Mouse (Mus musculus) E14TG2a.4 (cell line): ENCODE results near the gene 0610040J01Rik.

Source experiments
- H3K27me3 ChIP-seq: 2 replicates; pipeline ENCODE4 v1.6.1; 2014; ENCODE audit warnings: low read length, control low read depth; ENCODE audit not compliant: insufficient read depth
- H3K36me3 ChIP-seq: 2 replicates; pipeline ENCODE4 v1.6.1; 2014; ENCODE audit warnings: low read length, control low read depth; ENCODE audit not compliant: insufficient read depth
- H3K4me1 ChIP-seq: replicated peaks from 2 replicates; pipeline ENCODE4 v1.6.1; 2014; ENCODE audit warnings: low read depth, low read length, control low read depth
- H3K4me3 ChIP-seq: replicated peaks from 2 replicates; pipeline ENCODE4 v1.5.1; 2014; ENCODE audit warnings: mild to moderate bottlenecking, low read length
- H3K9me3 ChIP-seq: 2 replicates; pipeline ENCODE4 v1.6.1; 2014; ENCODE audit warnings: low read length, control low read depth
- CTCF ChIP-seq: conservative IDR thresholded peaks from 2 replicates; pipeline ENCODE4 v1.5.1; 2014; ENCODE audit warnings: low read length
- NANOG ChIP-seq: IDR thresholded peaks from 2 replicates; pipeline ENCODE4 v1.6.1; 2014; ENCODE audit warnings: borderline replicate concordance, low read length, mixed read lengths
- POU5F1 ChIP-seq: IDR thresholded peaks from 2 replicates; pipeline ENCODE4 v1.6.1; 2014; ENCODE audit warnings: low read length, borderline replicate concordance

0610040J01Rik gene

GRCm38 (mm10) chr5:63906149-63907093, 94.3 kb downstream of the 0610040J01Rik start:
- Histone ChIP-seq H3K27me3 (no peaks in the 10 kb centered on the region), H3K4me3 (no peak overlapping the region), H3K4me1 (peaks cover 30% of the 10 kb centered on the region), H3K9me3 (no peaks in the 10 kb centered on the region), H3K36me3 (peaks cover 7% of the 10 kb centered on the region)
- TF ChIP-seq CTCF = peak; percentile 100
- no peak for TF ChIP-seq POU5F1
- TF ChIP-seq NANOG = no peak

- no peak overlapping the region for H3K4me3 ChIP-seq
- peaks cover 31% of the 10 kb centered on the region for H3K4me1 ChIP-seq
- TF ChIP-seq POU5F1 (no peak), NANOG (no peak), CTCF (no peak)
- H3K9me3 ChIP-seq = no peaks in the 10 kb centered on the region
- H3K36me3 ChIP-seq = peaks cover 14% of the 10 kb centered on the region
- H3K27me3 ChIP-seq = no peaks in the 10 kb centered on the region
These were observed 95.3 kb downstream of the 0610040J01Rik start for GRCm38 (mm10) chr5:63907513-63907912.

GRCm38 (mm10) chr5:63910171-63910960, 98.2 kb downstream of the 0610040J01Rik start:
- Histone ChIP-seq H3K27me3 (no peaks in the 10 kb centered on the region), H3K9me3 (no peaks in the 10 kb centered on the region), H3K36me3 (peaks cover 37% of the 10 kb centered on the region), H3K4me1 (peaks cover 31% of the 10 kb centered on the region), H3K4me3 (no peak overlapping the region)
- TF ChIP-seq CTCF (no peak), NANOG (no peak), POU5F1 (no peak)

- Histone ChIP-seq H3K4me1 (peaks cover 26% of the 10 kb centered on the region), H3K9me3 (no peaks in the 10 kb centered on the region), H3K4me3 (no peak overlapping the region), H3K36me3 (peaks cover 63% of the 10 kb centered on the region), H3K27me3 (no peaks in the 10 kb centered on the region)
- TF ChIP-seq CTCF (no peak), NANOG (no peak), POU5F1 (no peak)
These were observed 102.7 kb downstream of the 0610040J01Rik start for GRCm38 (mm10) chr5:63914896-63915295.

- H3K4me1 ChIP-seq = peaks cover 9% of the 10 kb centered on the region; the same call in 1 of the 2 replicates
- TF ChIP-seq POU5F1 (no peak), NANOG (no peak), CTCF (no peak)
- H3K4me3 ChIP-seq = no peak overlapping the region
- H3K9me3 ChIP-seq = no peaks in the 10 kb centered on the region
- H3K27me3 ChIP-seq = no peaks in the 10 kb centered on the region
- peaks cover 63% of the 10 kb centered on the region for H3K36me3 ChIP-seq
These were observed 104.4 kb downstream of the 0610040J01Rik start for GRCm38 (mm10) chr5:63916457-63917139.

GRCm38 (mm10) chr5:63918201-63918600, 106.0 kb downstream of the 0610040J01Rik start:
- H3K27me3 ChIP-seq = no peaks in the 10 kb centered on the region
- TF ChIP-seq POU5F1 (no peak), NANOG (no peak), CTCF (no peak)
- no peaks in the 10 kb centered on the region for H3K9me3 ChIP-seq

GRCm38 (mm10) chr5:63923305-63924025, 111.3 kb downstream of the 0610040J01Rik start:
- TF ChIP-seq POU5F1 = no peak
- TF ChIP-seq CTCF = no peak
- TF ChIP-seq NANOG = no peak
- Histone ChIP-seq H3K4me3 (no peak overlapping the region), H3K9me3 (no peaks in the 10 kb centered on the region), H3K36me3 (peaks cover 73% of the 10 kb centered on the region), H3K27me3 (no peaks in the 10 kb centered on the region), H3K4me1 (peaks cover 51% of the 10 kb centered on the region)

More at GRCm38 (mm10) chr5:63918201-63918600, 106.0 kb downstream of the 0610040J01Rik start:
- Histone ChIP-seq H3K4me1 (peaks cover 14% of the 10 kb centered on the region; the same call in 1 of the 2 replicates), H3K4me3 (no peak overlapping the region), H3K36me3 (peaks cover 69% of the 10 kb centered on the region)
